Mouse (Mus musculus): ENCODE measurements around the gene Pcdh9. TPM values are rescaled to one million over a fixed set of nuclear protein-coding genes. Genes with fewer than 3 reads are reported as not detected.

The Pcdh9 gene
- not detected for total RNA-seq (2023)

DNA sequence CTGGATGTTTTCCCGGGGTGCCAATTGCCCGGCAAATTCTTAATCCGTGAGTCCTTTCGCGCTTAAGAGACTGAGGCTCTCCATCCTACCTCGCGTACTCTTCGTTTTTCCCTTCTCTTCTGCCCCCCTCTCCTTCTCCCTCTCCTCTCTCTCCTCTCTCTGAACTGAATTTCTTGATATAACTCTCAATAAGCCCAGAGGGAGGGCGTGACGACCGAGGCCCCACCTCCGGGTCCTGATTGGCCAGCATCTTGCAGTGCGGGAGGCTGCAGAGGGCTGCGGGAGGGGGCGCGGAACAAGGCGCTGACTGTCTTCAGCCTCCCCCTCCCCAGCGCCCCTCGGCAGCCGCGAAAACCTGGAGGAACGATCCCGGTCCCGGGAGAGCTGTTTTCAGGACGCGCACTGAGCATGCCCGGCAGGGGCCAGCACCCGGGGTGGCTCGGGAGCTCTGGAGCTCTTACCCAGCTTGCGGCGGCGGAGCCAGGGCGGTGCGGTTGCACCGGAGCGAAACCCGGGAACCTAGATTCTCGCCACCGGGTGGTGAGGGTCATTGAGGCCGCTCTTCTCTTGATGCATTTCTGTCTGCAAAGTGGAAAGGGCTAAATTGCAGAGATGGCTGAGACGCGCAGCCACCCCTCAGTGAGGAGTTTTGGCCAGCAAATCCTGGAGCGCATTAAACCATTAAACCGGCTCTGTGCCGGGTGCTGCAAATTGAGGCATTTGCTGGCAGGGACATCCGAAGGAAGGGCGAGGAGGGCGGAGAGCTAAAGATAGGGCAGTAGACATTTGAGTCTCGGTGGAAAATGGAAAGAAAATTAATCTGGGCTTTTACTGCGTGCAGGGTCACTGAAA, at the start of gene Pcdh9:
Gene Pcdh9 (minus strand): TSS at position 161 of the 852 bp plus-strand sequence.

